Mouse (Mus musculus): ENCODE measurements around the gene Ilk.

DNA sequence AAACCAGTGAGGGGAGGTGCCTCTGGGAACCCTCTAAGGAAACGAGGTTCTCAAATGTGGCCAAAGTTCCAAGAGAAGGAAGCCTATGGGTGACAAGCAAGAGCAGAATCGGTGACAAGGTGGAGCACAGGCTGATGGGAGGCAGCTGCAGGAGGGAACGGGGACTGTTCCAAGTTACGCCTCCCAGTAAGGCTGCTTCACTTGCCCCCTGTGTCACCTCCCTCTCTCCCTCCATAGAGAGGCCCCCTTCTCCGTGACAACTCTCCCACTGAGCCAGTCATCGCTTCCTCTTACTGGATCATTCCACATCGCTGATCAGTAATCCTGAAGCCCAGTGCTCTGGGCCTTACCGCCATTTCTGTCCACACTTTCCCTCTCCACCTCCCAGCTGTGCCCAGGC, 38.3 kb downstream of the Ilk start:
- TF ChIP-seq CTCF (conservative IDR thresholded peaks at IDR 0.05 in 1 of 2, IDR thresholded peaks at IDR 0.05 in 1 of 2; ENCODE audit: low read depth in 2 of 2, low read length in 2 of 2) (no peak), CHD1 (IDR thresholded peaks at IDR 0.05; ENCODE audit: low read depth, low read length) (no peak), ZC3H11A (IDR thresholded peaks at IDR 0.05; ENCODE audit: low read depth, low read length) (no peak), ZMIZ1 (IDR thresholded peaks at IDR 0.05; ENCODE audit: low read depth, low read length) (no peak), POLR2A (IDR thresholded peaks at IDR 0.05; ENCODE audit: low read depth, low read length) (no peak), RCOR1 (conservative IDR thresholded peaks at IDR 0.05; ENCODE audit: low read depth, low read length) (no peak), MAFK (IDR thresholded peaks at IDR 0.05; ENCODE audit: insufficient replicate concordance, low read length) (no peak), EP300 (IDR thresholded peaks at IDR 0.05; ENCODE audit: low read length) (no peak)

Data from CH12.LX (cell line).